Mouse (Mus musculus): ENCODE data around the gene Vmn2r115.
"Not testable (repeated sequence)": the region's sequence is repeated elsewhere in the genome, so short reads cannot be mapped to it uniquely, and the experiment has no call there.

The Vmn2r115 gene

GRCm38 (mm10) chr17:23343441-23343840 is at the start of gene Vmn2r115:
Gene Vmn2r115, plus strand, starts transcription at chr17:23343741.
- not testable (repeated sequence) for DNase-seq (ENCODE audit: low read depth in 2 of 2, low spot score in 2 of 2)

GRCm38 (mm10) chr17:23312437-23312836 is 31.1 kb upstream of the Vmn2r115 start, which contains the start of gene Vmn2r114:
Gene Vmn2r114, minus strand, starts transcription at chr17:23312537.
- DNase-seq (ENCODE audit: low read depth in 2 of 2, low spot score in 2 of 2): not testable (repeated sequence)

GRCm38 (mm10) chr17:23330657-23331056 is 12.9 kb upstream of the Vmn2r115 start:
- no peak for DNase-seq (ENCODE audit: low read depth in 2 of 2, low spot score in 2 of 2)

DNA sequence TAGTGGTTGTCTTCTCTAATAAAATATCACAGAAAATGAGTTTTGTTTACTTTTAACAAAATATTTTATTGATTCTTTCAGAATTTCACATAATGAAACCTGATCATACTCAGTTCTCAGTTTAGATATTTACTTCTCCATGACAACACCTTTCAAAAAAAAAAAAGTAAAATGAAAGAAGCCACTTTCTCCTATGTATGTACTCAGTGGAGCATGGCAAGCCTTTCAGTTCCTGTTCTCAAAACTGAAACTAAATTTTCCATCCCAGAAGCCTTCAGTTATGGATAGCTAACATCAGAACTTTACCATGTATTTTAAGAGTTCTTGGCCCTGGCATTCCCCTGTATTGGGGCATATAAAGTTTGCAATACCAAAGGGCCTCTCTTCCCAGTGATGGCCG is 8.1 kb downstream of the Vmn2r115 start:
- DNase-seq (ENCODE audit: low read depth in 2 of 2, low spot score in 2 of 2): no peak

DNA sequence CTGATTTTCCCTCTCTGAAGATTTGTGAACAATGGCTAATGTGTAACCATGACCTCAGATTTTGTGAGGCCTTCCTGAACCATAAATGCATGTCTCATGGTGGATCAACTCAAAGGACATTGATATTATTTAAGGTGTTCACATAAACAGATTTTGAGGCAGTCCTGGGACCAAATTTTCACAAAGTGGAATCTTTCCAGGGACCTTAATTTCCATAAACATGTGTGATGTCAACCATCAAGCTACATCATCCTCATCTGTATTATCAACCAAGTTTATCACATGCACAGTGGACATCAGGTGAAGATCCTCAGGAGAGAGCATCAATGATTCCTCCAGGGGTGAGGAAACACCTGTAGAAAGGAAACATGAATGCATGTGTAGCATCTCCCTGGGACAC is 40.8 kb downstream of the Vmn2r115 start, which contains the start of gene Vmn2r116:
TSS of gene Vmn2r116 (plus strand) at position 301 of the 400 bp plus-strand sequence.
- not testable (repeated sequence) for DNase-seq (ENCODE audit: low read depth in 2 of 2, low spot score in 2 of 2)

Data from CD8-positive naive resting alpha-beta T cell, adult 2 months (primary cell).